Mouse (Mus musculus): ENCODE measurements around the gene Col13a1.

GRCm38 (mm10) chr10:61852824-61853223 lies 126.1 kb downstream of the Col13a1 start:
- no peak for TF ChIP-seq CTCF (IDR thresholded peaks at IDR 0.05; ENCODE audit: low read depth)
- TF ChIP-seq EP300 (IDR thresholded peaks at IDR 0.05; ENCODE audit: low read depth): no peak

Data from liver, embryonic 14.5 days (tissue).